Mouse (Mus musculus): Measurements from ENCODE around the gene Gm49378.

DNA sequence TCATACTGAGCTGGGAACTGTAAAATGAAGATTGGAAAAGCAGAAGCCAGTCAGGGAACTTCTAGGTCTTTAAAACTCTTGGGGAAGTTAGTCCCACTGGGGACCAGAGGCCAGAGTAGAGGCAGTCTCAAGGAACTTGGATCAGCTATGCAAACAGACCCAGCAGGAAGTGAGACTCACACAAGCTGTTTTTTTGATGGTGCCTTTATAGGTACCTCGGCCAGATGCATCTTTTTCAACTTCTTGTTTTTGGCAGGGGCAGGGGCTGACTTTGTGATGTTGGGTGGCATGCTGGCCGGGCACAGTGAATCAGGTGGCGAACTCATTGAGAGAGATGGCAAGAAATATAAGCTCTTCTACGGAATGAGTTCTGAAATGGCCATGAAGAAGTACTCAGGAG lies 39.9 kb upstream of the Gm49378 start:
- TF ChIP-seq CTCF (IDR thresholded peaks at IDR 0.05; ENCODE audit: low read depth, low read length) (no peak), POLR2A (IDR thresholded peaks at IDR 0.05; ENCODE audit: borderline replicate concordance, low read depth, low read length) (no peak)

Data from bone marrow macrophage, adult 2 months (primary cell).